Mouse (Mus musculus) megakaryocyte-erythroid progenitor cell, adult 5-6 weeks (primary cell): ENCODE results near the gene Pola2. TPM values are rescaled to one million over a fixed set of nuclear protein-coding genes. Genes with fewer than 3 reads are reported as not detected.

Experiments used
- ATAC-seq: replicated peaks from 2 replicates; pipeline ENCODE4 v1.8.0; 2016; ENCODE audit warnings: mild to moderate bottlenecking, inconsistent platforms; ENCODE audit not compliant: severe bottlenecking, poor library complexity, low FRiP score, low TSS enrichment
- total RNA-seq, 2 experiments: library from RNA; stranded (forward) in 1 of 2; stranded (reverse) in 1 of 2; fragments of 200-1000, 215-1000 nt in 1 of 2; fragments of >200 nt in 1 of 2; fragmentation: Nextera tagmentation in 1 of 2; gene quantifications; 2 replicates each; pipeline ENCODE4 v1.2.3; 2014 to 2017

The Pola2 gene
- total RNA-seq, 2 experiments from 2014 or later = 87.0 to 164 TPM

DNA sequence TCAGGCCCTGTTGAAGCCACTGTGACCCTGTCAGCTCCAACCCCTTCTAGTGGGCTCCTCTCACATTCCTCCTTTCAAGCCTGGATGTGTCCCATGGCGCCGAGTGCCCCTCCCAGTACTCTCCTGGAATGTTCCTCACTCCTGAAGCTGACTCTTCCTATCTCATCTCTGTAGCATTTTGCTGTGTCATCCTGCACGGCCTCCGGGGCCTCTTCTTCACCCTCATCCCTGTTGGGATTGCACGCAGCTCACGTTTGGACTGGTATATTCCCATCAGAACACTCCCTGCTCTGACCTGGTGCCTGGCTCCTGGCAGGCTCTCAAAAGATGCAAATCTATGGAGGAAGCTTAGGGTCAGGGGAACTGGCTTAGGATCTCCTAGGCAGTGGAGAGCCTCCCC is 2.8 kb upstream of the Pola2 start:
- no peak for ATAC-seq

DNA sequence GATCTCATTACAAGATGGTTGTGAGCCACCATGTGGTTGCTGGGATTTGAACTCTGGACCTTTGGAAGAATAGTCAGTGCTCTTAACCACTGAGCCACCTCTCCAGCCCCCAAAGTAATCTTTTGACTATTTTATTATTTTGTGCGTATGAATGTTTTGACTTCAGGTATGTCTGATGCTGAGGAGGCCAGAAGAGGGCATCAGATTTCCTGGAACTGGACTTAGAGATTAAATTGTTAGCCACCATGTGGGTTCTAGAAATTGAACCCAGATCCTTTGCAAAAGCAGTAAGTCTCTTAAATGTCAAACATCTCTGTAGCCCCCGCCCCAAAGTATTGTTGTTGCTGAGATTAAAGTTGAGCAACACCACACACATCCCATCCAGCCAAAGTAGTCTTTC is 1.9 kb upstream of the Pola2 start:
- no peak for ATAC-seq

DNA sequence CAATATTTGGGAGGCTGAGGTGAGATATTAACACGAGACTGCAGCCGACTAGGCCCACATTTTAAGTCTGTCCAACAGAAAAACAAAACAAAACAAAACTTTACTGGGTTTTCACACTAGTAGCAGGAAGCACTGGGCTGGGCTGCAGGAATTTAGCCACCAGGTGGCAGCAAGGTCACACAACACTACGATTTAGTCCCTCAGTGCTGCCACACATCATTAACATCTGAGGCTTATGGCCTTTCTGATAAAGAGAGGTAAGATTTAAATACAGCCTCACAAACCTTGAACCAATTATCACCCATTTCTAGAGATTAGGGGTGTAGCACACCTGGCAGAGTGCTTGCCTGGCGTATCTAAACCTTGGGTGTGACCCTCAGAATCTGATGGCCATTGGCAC is 1.3 kb upstream of the Pola2 start:
- ATAC-seq = peak; percentile 58

DNA sequence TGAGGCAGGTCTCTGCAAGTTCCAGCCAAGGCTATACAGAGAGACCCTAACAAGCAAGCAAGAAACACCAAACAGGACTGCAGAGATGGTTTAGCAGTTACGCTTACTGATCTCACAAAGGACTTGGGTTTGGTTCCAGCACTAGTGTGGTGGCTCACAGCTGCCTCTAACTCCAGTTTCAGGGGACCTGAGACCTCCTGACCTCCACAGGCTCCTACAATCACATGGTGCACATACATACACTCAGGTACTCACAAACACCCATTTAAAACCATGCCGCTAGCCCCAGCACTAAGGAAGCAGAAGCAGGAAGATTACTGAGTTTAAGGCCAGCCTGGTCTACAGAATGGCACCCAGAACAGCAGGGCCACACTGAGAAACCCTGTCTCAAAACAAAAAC is 802 bp upstream of the Pola2 start:
- no peak for ATAC-seq

DNA sequence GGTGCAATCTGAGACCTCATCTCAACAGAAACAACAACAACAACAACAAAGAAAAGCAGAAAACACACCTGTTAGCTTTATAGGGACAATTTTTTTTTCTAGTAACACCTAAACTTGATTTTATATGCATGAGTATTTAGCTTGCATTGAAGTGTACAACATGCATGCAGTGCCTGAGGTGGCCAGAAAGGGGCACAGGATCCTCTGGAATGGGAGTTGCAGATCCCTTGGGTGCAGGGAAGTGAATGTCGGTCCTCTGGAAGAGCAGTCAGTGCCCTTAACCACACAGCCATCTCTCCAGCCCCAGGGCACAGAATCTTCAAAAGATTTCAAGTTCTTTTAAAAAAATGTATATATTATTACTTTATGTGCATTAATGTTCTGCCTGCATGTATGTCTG is 1.4 kb downstream of the Pola2 start:
- ATAC-seq = no peak

DNA sequence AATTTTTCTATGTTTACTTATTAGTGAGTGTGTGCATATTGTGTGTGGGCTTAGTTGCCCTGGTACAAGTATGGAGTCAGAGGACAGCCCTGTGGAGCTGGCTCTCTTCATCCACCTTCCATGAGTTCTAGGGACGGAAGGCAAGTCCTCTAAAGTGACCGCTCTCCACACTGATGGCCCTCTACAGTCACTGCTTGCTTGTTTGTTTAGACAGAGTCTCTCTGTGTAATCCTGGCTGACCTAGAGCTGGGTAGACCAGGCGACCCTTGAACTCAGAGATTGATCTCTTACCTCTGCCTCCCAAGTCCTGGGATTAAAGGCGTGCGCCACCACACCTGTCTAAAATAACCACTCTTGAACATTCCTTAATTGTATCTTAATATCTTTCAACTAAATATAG is 6.6 kb downstream of the Pola2 start:
- no peak for ATAC-seq

DNA sequence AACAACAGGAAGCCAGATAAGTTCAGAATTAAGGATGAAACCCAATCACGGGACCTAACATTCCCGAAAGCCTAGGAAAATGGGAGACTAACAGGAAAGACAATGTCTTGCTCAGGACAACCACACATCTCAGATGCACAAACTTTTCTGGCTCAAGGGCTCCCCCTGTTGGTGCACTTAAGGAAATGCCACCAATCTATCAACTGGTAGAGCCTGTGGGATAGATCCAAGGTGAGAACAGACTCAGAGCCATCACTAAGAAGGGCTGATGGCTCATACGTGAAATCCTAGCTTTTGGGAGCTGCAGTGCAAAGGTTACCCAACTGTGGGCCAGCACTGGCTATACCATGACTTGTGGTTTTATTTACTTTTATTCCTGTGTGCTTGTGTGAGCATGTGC is 7.3 kb downstream of the Pola2 start:
- ATAC-seq = peak; percentile 60

DNA sequence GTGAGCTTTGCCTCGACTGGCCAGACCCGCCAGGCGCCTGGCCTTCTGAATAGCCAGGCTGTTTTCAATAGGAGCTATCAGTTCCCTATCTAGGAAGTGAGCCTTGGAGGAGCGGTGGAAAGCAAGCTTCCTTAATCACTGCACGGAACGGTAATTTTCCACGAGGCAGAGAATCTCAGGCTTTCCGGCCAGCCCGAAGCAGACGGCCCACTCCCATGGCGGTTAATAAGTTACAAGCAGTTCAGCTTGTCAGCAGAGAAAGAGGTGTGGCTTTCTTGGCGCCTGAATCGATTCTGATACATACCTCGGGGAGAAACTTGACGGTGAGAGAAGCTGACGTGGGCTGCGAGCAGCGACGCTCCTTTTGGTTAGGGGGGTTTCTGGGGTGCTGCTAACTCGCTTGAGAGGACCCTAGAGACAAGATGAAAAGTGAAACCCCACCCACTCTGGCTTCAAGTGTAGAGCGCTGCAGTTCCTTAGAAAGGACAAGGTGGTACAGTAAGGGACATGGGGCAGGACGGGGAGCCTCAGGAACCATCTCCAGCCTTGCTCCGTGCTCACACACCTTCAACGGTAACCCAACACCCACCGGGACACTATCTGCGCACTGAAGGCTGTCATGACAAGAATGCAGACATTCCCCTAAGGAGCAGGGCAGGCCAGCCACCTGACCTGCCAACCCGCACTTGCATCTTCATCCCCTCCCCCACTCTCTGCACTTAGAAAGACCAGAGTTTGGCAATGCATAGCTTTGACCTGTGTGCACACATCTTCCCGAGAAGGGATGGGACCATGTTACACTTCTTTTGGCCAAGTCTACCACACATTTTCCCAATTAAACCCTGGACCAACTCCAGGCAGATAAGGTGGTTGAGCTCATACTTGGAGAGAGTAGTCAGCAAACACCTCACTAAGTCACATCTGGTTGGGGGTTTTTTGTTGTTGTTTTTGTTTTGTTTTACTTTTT is 8.0 kb downstream of the Pola2 start:
- no peak for ATAC-seq

DNA sequence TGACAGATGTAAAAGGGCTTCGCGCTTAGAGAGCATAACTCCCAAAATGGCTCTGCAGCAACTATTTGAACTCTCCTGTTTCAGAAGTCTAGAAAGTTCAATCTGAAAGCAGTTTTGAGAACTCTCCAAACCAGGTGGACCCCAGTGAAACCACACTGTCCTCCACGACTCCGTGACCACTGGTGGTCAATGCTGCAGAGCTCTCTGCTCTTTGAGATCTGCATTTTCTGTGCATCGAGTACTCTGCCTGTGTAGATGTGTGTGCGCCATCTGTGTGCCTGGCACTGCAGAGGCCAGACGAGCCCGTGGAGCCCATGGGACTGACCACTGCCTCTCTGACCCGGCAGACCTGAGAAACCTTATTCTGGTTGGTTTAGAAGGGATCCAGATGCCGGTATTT is 9.1 kb downstream of the Pola2 start:
- no peak for ATAC-seq

DNA sequence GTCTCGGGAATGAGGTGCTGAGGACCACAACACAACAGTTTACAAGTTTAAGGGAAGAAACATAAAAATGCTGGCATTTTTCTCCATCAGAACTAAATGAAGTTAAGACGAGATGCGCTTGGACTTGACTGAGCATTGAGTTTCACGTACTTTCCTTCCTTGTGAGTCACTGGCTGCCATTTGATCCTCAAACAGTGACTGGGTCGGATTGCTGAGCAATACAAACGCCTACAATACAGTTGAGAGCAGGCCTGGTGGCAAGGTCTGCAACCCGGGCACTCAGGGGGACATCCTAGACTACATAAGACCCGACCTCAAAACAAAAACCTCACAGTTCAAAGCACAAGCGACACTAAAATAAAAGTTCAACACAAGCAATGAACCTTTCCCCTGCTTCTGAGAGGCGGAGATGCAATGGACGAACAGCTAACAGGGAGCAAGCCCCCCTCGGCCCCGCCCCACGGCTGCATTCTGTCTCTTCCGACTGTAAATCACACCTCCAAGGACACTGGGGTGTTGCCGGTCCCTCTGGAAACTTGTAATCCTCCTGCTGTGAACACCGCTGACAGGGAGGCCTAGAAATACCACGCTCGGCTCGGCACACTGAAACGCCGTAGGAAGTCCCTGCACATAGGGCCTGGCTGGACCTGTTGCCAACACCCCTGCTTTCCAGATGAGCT is 9.8 kb downstream of the Pola2 start:
- no peak for ATAC-seq

DNA sequence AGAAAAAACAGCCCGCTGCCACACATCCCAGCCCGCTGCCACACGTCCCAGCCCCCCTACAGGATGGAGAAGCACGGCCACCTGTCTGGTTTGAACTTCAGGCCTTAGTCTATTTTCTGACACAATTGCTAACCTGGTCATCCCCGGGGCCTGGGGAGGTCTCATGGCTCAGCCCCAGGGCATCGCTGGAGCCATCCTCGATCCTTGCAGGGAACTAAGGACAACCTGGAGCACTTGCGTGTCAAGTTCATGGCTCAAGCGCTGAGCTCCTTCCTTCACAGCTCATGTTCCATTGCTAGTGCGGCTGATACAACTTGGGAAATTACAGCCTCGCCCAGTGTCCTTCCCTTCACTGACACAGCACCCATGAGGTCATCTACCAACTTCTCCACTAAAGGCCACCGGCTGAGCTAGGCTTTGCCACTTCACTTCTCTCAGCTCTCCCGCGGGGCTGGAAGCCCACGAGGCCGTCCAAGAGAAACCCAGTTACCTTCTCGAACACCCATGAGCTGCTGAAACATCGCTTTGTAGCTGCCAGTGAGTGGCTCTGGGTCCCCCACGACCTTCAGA is 10.7 kb downstream of the Pola2 start:
- no peak for ATAC-seq

DNA sequence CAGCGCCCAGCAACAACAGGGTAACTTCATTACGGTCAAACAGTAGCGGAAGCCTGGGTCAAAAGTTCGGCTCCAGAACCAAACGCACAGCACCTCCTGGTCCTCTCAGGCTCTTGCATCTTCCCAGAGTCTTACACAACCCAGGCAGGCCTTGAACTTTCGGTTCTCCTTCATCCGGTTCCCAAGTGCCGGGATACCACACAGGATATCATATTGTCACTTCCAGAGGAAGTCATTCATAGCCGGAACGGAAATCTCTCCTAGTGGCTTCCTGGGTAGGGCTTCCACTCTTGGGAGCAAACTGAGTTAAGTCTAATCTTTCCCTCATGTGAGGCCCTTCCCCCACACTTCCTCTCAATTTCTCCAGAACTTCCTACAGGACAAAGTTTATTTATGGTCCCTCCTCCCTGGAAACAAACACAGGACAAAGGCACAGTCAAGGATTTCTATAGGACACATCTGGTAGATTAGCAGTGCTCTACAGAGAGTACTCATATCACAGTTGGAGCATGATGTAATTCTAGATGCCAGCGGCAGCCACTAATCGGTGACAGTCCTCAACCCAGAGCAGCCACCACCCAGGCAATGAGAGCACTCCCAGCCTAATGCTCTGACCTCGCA is 11.8 kb downstream of the Pola2 start:
- ATAC-seq = no peak

DNA sequence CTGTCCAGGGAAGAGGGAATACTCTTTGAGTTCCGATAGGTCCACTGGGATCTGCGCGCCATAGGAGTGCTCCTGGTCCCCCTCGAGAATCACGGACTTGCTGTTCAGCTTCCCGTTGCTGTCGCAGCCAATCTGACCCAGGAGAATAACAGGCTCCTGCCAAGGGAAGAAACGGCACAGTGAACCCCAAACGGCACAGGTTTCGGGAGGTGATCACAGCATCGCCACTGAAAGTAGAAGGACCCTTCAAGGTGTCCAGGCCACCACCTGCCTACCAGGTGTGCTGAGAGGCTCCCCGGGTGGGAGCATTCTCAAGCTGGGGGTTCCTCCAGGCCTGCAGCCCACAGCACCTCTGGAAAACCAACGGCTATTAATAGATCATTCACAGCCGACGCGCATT is 12.4 kb downstream of the Pola2 start:
- no peak for ATAC-seq

DNA sequence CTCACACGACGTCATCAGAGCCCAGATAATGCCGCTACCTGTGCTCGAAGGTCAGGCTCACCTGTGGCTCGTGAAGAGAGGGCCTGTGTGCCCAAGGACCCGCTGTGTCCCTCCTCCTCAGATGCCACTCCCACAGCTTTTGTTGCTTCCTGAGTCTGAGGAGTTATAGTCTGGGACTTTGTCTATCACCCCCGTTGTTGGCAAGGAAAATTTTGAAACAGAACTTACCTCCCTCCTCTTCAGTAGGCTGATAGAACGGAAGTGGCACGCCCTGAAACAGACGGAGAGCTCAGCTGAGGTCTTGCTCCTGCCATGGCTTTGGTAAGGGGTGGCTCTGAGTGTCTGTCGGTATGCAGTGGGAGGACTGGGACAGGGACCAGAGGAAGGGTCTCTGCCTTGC is 13.8 kb downstream of the Pola2 start:
- no peak for ATAC-seq

DNA sequence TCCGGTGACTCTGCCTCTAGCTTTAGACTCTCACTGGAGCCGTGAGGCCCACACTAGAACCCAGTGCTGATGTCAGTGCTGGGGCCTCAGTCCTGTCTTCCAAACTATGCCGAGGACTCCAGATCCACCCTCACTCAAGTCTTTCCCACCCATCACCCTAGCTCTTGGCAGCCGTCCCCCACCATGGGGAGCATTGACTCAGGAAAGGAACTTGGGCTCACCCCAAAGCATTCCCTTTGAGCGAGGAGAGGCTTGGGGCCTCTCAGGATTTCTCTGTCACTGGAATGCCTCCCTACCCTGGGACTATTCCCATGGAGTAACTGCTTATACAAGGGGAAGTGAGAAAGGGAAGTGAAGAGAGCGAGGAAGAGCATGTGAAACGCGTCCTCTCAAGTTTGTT is 18.1 kb downstream of the Pola2 start:
- ATAC-seq = no peak

DNA sequence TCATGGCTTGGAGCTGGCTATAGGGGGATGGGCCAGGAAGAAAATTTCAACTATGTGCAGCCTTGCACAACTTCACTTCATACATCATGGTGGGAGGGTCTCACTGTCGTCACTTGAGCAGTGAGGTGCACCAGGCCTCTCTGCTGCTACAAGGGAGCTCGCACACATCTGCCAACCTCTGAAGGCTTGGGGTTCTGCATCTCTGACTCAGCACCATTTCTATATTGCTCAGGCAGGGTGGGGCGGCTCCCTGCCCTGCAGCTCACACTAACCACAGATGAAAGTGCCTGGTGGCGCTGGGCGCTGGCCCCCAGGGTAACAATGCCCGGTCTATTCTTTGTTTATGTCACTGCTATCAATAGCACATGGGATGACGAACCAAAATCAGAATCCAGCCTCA is 19.0 kb downstream of the Pola2 start:
- ATAC-seq = peak; percentile 63

DNA sequence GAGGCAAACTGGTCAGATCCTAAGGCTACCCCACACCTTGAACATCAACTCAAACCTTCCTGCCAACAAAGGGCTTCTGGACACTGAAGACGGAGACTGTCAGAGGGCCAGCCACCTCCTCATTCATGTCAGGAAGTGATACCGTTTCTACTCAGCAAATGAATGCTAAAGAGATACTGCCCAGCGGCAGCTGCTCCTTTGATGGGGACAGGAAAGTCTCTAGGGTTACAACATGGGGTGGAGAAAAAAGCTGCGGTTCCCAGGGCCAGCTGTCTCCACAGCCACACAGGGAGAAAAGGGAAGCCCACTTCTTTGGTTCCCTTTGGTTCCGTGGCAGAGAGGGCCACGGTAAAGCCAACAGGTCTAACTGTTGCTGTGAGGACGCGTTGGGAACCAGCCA is 19.9 kb downstream of the Pola2 start:
- ATAC-seq = no peak

DNA sequence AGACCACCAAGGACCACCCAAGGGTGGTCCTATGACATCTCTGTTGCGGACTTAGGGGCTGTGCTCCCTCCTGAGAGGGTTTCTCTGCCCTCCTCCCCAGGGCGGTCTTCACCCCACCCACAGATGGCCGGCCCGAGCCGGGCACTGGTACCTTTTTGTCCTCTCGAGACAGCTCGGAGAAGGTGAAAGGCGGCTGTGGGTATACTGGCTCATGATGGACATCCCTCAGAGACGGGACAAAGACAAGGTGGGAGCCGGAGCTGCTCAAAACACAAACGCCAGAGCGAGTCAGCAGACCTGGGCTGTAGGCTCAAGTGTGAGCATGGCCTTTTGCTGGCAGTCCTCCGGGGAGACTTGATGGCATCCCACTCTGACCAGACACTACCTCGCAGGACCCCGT is 20.6 kb downstream of the Pola2 start:
- ATAC-seq = no peak

DNA sequence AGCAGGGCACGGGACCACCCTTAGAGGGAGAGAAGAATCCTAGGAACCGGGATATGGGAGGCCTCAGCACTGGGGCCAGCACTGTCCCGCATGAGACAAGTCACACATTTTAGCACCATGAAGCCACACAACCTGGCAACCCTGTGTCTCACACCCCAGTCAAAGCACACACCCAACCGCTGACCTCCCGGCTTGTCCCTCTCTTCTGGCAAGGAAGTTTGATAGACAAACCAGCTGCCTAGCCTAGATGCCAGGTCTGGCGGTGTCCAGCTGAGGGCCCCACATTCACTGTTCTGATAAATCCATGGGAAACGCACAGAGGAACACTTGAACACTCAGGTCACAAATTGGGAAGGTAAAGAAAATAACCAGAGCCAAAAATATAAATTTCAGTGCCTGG is 21.4 kb downstream of the Pola2 start:
- ATAC-seq = no peak

DNA sequence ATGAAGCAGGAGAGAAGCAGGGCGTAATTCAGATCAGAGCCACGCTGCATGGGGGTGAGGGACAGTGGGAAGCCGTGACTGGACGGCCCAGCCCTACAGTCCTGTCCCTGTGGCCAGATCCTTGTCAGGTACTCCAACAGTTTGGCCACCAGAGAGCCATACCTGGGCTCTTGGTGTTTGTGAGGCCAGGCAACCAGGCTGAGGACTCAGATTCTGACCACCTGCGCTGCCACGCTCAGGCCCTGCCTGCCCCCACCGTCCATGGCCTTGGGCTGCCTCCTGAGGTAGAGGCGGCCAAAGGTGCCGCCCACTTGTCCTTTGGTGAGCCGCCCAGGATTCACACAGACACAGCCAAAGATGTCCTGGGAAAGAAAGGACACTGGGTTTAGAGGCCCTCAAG is 23.3 kb downstream of the Pola2 start:
- ATAC-seq = no peak
